Mouse (Mus musculus): ENCODE results near the gene Cd63.

- TF ChIP-seq CTCF (IDR thresholded peaks at IDR 0.05; ENCODE audit: low read depth), result no peak
- no peak for TF ChIP-seq EP300 (IDR thresholded peaks at IDR 0.05; ENCODE audit: low read depth)
These were observed 18.4 kb downstream of the Cd63 start for GRCm38 (mm10) chr10:128919203-128919631.

All from liver, embryonic 14.5 days (tissue).